Mouse (Mus musculus) kidney, embryonic 16.5 days (tissue): ENCODE results near the gene Zfp988. TPM values are rescaled to one million over a fixed set of nuclear protein-coding genes. Genes with fewer than 3 reads are reported as not detected.
"Not testable (repeated sequence)": the region's sequence is repeated elsewhere in the genome, so short reads cannot be mapped to it uniquely, and the experiment has no call there.

ENCODE experiments used
- ATAC-seq: fragments of 200-750 bp; cut with Nextera tagmentation; 2 replicates; pipeline ENCODE4 v1.8.0; 2017; ENCODE audit warnings: moderate TSS enrichment; ENCODE audit not compliant: low FRiP score, low TSS enrichment
- H3K27ac ChIP-seq: fragments of 300-500 bp; sonication (generic); 2 replicates; pipeline ENCODE4 v1.5.1; 2014; ENCODE audit warnings: low read length
- H3K27me3 ChIP-seq: fragments of 300-500 bp; sonication (generic); 2 replicates; pipeline ENCODE4 v1.6.1; 2014; ENCODE audit warnings: low read length, control low read depth, mixed read lengths; ENCODE audit not compliant: insufficient read depth
- H3K36me3 ChIP-seq: fragments of 300-500 bp; sonication (generic); 2 replicates; pipeline ENCODE4 v1.6.1; 2014; ENCODE audit warnings: low read length, control low read depth, mixed read lengths; ENCODE audit not compliant: insufficient read depth
- H3K4me1 ChIP-seq: fragments of 300-500 bp; sonication (generic); 2 replicates; pipeline ENCODE4 v1.6.1; 2014; ENCODE audit warnings: low read length, control low read depth, mixed read lengths; ENCODE audit not compliant: insufficient read depth
- H3K4me2 ChIP-seq: fragments of 300-500 bp; sonication (generic); replicated peaks from 2 replicates; pipeline ENCODE4 v1.6.1; 2014; ENCODE audit warnings: low read depth, low read length
- H3K4me3 ChIP-seq: fragments of 300-500 bp; sonication (generic); 2 replicates; pipeline ENCODE4 v1.5.1; 2014; ENCODE audit warnings: mild to moderate bottlenecking, low read length
- H3K9ac ChIP-seq: fragments of 300-500 bp; sonication (generic); replicated peaks from 2 replicates; pipeline ENCODE4 v1.6.1; 2014; ENCODE audit warnings: low read length
- H3K9me3 ChIP-seq: fragments of 300-500 bp; sonication (generic); 2 replicates; pipeline ENCODE4 v1.6.1; 2016; ENCODE audit warnings: low read length, control low read depth
- WGBS: fragments of 180-500 bp; shearing (Covaris S2); extraction: QIAGEN DNeasy Blood & Tissue Kit; methylation state at CpG from one replicate; pipeline ENCODE4 v1.1.7; 2014; 5-methylcytosine and 5-hydroxymethylcytosine counted together
- polyA plus RNA-seq: library from polyadenylated mRNA; unstranded; fragments of >200 nt; fragmentation: Nextera tagmentation; extraction: Ambion mirVana; gene quantifications from 2 replicates; pipeline ENCODE4 v1.2.1, GENCODE M21; 2015

Zfp988 gene
- polyA plus RNA-seq, 1 experiment from 2014 or later = 0.17 TPM

GRCm38 (mm10) chr4:147350541-147350940, 45.1 kb downstream of the Zfp988 start:
- WGBS = 87% methylated on average over 2 of the region's 2 CpGs

GRCm38 (mm10) chr4:147351376-147351980, 46.0 kb downstream of the Zfp988 start:
- H3K27ac ChIP-seq, H3K36me3 ChIP-seq, H3K9ac ChIP-seq, ATAC-seq, H3K27me3 ChIP-seq, H3K4me1 ChIP-seq, H3K4me3 ChIP-seq, H3K4me2 ChIP-seq: not testable (repeated sequence)
- peaks cover 40% of the 10 kb centered on the region for H3K9me3 ChIP-seq
- 85% methylated on average over 9 of the region's 13 CpGs for WGBS

More at GRCm38 (mm10) chr4:147350541-147350940, 45.1 kb downstream of the Zfp988 start:
- ATAC-seq = 0 out of 2 replicates have a peak, but pooled peaks have one; percentile 35
- not testable (repeated sequence) for H3K4me2 ChIP-seq, H3K9ac ChIP-seq, H3K4me3 ChIP-seq, H3K27me3 ChIP-seq, H3K36me3 ChIP-seq, H3K4me1 ChIP-seq, H3K27ac ChIP-seq
- peaks cover 45% of the 10 kb centered on the region for H3K9me3 ChIP-seq

DNA sequence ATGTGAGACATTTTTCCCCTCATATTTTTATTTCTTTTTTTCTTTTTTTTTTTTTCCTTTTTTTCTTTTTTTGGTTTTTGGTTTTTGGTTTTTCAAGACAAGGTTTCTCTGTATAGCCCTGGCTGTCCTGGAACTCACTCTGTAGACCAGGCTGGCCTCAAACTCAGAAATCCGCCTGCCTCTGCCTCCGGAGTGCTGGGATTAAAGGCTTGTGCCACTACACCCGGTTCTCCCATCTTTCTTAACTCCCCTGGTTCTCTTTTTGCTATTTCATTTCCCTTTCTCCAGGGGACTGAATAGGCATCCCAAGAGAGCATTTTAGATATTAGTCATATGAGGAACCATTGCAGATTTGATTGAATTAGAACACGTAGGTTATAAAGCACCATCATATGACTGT, 48.2 kb downstream of the Zfp988 start:
- WGBS = 84% methylated on average over 4 of the region's 4 CpGs
- H3K36me3 ChIP-seq, H3K4me1 ChIP-seq, H3K9ac ChIP-seq, H3K4me3 ChIP-seq, H3K27me3 ChIP-seq, ATAC-seq, H3K4me2 ChIP-seq, H3K27ac ChIP-seq: not testable (repeated sequence)
- peaks cover 27% of the 10 kb centered on the region for H3K9me3 ChIP-seq

- H3K4me2 ChIP-seq, H3K36me3 ChIP-seq, H3K4me1 ChIP-seq, H3K27ac ChIP-seq, H3K9ac ChIP-seq, H3K27me3 ChIP-seq, H3K9me3 ChIP-seq, H3K4me3 ChIP-seq, ATAC-seq: not testable (repeated sequence)
- no CpG with 5 or more reads among the region's 3 CpGs for WGBS
Measured at GRCm38 (mm10) chr4:147356042-147356441, 50.6 kb downstream of the Zfp988 start.

- H3K36me3 ChIP-seq, H3K4me3 ChIP-seq, H3K9me3 ChIP-seq, H3K9ac ChIP-seq, H3K4me2 ChIP-seq, ATAC-seq, H3K27me3 ChIP-seq, H3K27ac ChIP-seq, H3K4me1 ChIP-seq: not testable (repeated sequence)
- WGBS = no CpG with 5 or more reads among the region's 2 CpGs
Measured at GRCm38 (mm10) chr4:147357195-147357594, 51.7 kb downstream of the Zfp988 start.

DNA sequence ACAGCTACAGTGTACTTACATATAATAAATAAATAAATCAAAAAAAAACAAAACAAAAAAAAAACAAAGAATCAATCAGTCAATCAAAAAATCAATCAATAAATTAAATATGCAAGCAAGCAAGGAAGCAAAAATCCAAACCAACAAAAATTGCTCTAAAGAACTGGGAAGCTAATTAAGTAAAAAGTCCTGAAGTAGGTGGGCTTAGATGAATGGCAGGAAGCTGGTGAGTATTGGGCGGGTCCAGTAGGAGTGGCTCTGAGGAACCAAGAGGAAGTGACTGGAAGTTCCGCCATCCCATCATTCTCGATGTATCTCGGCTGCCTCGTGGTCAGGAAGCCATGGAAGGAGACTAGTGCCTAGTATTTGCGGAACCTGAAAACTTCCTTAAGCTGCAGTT, 55.5 kb downstream of the Zfp988 start, which contains the start of gene Zfp978:
TSS of gene Zfp978 (plus strand) at position 301 of the 400 bp plus-strand sequence.
- H3K27me3 ChIP-seq, H3K4me2 ChIP-seq, H3K36me3 ChIP-seq, H3K4me3 ChIP-seq, H3K27ac ChIP-seq, H3K9me3 ChIP-seq, H3K4me1 ChIP-seq, ATAC-seq, H3K9ac ChIP-seq: not testable (repeated sequence)
- no CpG with 5 or more reads among the region's 6 CpGs for WGBS

GRCm38 (mm10) chr4:147361872-147362271, 56.4 kb downstream of the Zfp988 start:
- H3K4me3 ChIP-seq, ATAC-seq, H3K9me3 ChIP-seq, H3K36me3 ChIP-seq, H3K9ac ChIP-seq, H3K27ac ChIP-seq, H3K27me3 ChIP-seq, H3K4me2 ChIP-seq, H3K4me1 ChIP-seq: not testable (repeated sequence)
- no CpG with 5 or more reads among the region's 1 CpGs for WGBS

DNA sequence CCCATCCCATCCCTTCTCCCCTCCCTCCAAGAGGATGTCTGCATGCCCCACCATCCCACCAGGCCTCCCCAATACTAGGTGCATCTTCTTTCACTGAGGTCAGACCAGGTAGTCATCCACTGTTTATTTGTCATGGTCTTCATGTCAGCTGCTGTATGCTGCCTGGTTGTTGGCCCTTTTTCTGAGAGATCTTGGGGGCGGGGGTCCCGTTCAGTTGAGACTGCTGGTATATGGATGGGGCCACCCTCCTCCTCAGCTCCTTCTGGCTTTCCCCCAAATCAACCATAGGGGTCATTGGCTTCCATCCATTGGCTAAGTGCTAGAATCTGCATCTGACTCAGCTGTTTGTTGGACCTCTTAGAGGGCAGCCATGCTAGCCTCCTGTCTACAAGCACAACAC, 64.1 kb downstream of the Zfp988 start:
- H3K4me2 ChIP-seq, H3K4me3 ChIP-seq, H3K27ac ChIP-seq, H3K4me1 ChIP-seq, H3K9ac ChIP-seq, H3K36me3 ChIP-seq, H3K9me3 ChIP-seq, H3K27me3 ChIP-seq: not testable (repeated sequence)
- ATAC-seq = peak; percentile 67
- WGBS = no CpG with 5 or more reads among the region's 2 CpGs

DNA sequence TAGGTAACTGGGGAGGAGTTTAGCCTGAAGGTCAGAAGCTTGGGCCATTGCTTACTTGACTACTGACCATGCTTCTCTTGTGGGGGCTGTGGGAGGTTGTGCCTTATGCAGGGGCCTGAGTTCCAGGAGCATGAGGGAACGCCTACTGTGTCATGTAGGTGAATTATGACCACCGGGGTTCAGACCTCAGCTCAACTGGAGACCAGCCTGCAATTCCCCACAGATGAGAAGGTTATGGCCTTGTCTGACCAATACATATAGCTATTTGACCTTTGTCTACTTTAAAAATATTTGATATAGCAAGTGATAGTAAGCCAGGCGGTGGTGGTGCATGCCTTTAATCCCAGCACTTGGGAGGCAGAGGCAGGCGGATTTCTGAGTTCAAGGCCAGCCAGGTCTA, 77.7 kb downstream of the Zfp988 start:
- H3K4me1 ChIP-seq, H3K27ac ChIP-seq, H3K4me2 ChIP-seq, H3K9ac ChIP-seq, ATAC-seq, H3K36me3 ChIP-seq, H3K4me3 ChIP-seq, H3K27me3 ChIP-seq, H3K9me3 ChIP-seq: not testable (repeated sequence)
- 79% methylated on average over 2 of the region's 4 CpGs for WGBS
